Mouse (Mus musculus) hindbrain, embryonic 16.5 days (tissue): ENCODE data around the gene Dock1. TPM values are rescaled to one million over a fixed set of nuclear protein-coding genes. Genes with fewer than 3 reads are reported as not detected.
A peak's percentile ranks its signal among the peaks of the same experiment; 100 is the strongest.

Experiments
- ATAC-seq: fragments of 200-750 bp; cut with Nextera tagmentation; 2 replicates; pipeline ENCODE4 v1.8.0; 2017; ENCODE audit warnings: moderate TSS enrichment, moderate library complexity
- H3K27ac ChIP-seq: fragments of 300-500 bp; sonication (generic); 2 replicates; pipeline ENCODE4 v1.5.1; 2014; ENCODE audit warnings: low read depth, mild to moderate bottlenecking, control low read depth, low read length, moderate library complexity
- H3K27me3 ChIP-seq: fragments of 300-500 bp; sonication (generic); replicated peaks from 2 replicates; pipeline ENCODE4 v1.6.1; 2014; ENCODE audit warnings: low read length; ENCODE audit not compliant: control insufficient read depth, insufficient read depth
- H3K36me3 ChIP-seq: fragments of 300-500 bp; sonication (generic); 2 replicates; pipeline ENCODE4 v1.6.1; 2014; ENCODE audit warnings: mild to moderate bottlenecking, low read length, moderate library complexity, mixed read lengths; ENCODE audit not compliant: control insufficient read depth, insufficient read depth
- H3K4me1 ChIP-seq: fragments of 300-500 bp; sonication (generic); 2 replicates; pipeline ENCODE4 v1.6.1; 2014; ENCODE audit warnings: low read depth, low read length; ENCODE audit not compliant: control insufficient read depth, insufficient read depth
- H3K4me2 ChIP-seq: fragments of 300-500 bp; sonication (generic); 2 replicates; pipeline ENCODE4 v1.6.1; 2014; ENCODE audit warnings: mild to moderate bottlenecking, low read length, control low read depth, moderate library complexity
- H3K4me3 ChIP-seq: fragments of 300-500 bp; sonication (generic); 2 replicates; pipeline ENCODE4 v1.5.1; 2014; ENCODE audit warnings: mild to moderate bottlenecking, low read length, control low read depth, moderate library complexity
- H3K9ac ChIP-seq: fragments of 300-500 bp; sonication (generic); 2 replicates; pipeline ENCODE4 v1.6.1; 2014; ENCODE audit warnings: low read depth, mild to moderate bottlenecking, control low read depth, low read length, moderate library complexity
- H3K9me3 ChIP-seq: fragments of 300-500 bp; sonication (generic); 2 replicates; pipeline ENCODE4 v1.6.1; 2014; ENCODE audit warnings: mild to moderate bottlenecking, low read length, moderate library complexity; ENCODE audit not compliant: control insufficient read depth
- WGBS: fragments of 180-500 bp; shearing (Covaris S2); extraction: QIAGEN DNeasy Blood & Tissue Kit; methylation state at CpG from one replicate; pipeline ENCODE4 v1.1.7; 2014; 5-methylcytosine and 5-hydroxymethylcytosine counted together
- polyA plus RNA-seq: library from polyadenylated mRNA; unstranded; fragments of >200 nt; fragmentation: Nextera tagmentation; extraction: Ambion mirVana; gene quantifications from 2 replicates; pipeline ENCODE4 v1.2.1, GENCODE M21; 2015

Gene Dock1
- polyA plus RNA-seq, 1 experiment from 2014 or later: 8.9 TPM

DNA sequence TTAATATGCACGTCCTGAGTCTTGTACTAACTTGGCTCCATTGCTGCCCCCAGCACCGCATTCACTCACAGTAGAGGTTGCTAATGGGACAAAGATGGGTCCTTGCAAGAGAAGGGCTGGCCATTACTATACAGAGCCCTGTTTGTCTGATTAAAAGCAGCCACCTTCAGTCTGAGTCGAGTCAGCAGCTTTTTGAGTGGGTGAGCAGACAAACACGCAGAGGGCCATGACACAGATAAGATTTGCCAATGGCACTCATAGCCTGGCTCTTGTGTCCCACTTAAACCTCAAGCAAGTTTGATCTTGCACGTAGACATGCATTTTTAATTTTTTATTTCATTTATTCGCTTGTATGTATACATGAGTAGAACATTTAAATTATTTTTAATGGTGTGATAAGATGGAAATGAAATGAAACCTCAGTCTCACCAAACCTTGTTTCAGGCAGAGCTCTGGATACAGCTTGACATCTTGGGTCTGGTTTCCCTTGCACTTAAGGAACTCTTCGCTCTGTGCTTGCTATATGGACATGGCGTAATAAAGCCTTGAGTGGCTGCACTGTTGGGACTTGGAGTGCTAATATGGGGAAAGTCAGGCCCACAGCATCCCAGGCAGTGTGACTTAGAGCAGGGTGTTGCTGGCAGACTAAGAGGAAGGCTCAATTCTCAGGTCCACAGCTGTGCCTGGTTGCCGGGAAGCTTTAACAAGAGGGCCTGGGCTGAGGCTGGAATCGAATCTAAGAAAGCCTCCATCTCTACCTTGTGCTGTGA lies 455.0 kb downstream of the Dock1 start:
- Histone ChIP-seq H3K9me3 (no peaks in the 10 kb centered on the region), H3K4me2 (no peak overlapping the region), H3K27ac (no peak overlapping the region), H3K36me3 (no peaks in the 10 kb centered on the region), H3K27me3 (no peaks in the 10 kb centered on the region), H3K4me3 (no peak overlapping the region), H3K4me1 (no peaks in the 10 kb centered on the region), H3K9ac (no peak overlapping the region)
- WGBS: 93% methylated on average over 10 of the region's 10 CpGs
- ATAC-seq: no peak

DNA sequence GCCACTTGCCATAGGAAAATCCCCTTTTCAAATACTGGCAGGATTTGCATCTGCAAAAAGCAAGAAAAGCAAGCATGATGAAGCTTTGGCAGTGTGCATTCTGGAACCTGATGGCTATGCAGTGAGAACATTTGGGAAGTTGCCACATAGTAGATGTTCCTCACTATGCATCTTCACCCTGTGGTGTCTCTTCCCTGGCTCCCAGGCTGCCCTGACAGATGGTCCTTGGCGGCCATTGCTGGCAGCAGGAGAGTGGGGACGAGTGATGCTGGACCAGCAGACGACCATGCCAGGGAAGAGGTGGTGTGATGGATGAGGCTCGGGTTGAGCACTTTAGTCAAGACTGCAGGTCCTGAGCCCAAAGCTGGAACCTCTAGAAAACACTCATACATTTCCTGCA lies 462.0 kb downstream of the Dock1 start:
- no peak overlapping the region for H3K4me2 ChIP-seq
- H3K27ac ChIP-seq: no peak overlapping the region
- 75% methylated on average over 4 of the region's 4 CpGs for WGBS
- no peaks in the 10 kb centered on the region for H3K27me3 ChIP-seq
- H3K9me3 ChIP-seq: no peaks in the 10 kb centered on the region
- no peak overlapping the region for H3K4me3 ChIP-seq
- no peak overlapping the region for H3K9ac ChIP-seq
- H3K36me3 ChIP-seq: no peaks in the 10 kb centered on the region
- H3K4me1 ChIP-seq: no peaks in the 10 kb centered on the region
- ATAC-seq: no peak

GRCm38 (mm10) chr7:135134619-135135018 lies 464.2 kb downstream of the Dock1 start:
- no peak for ATAC-seq
- H3K4me3 ChIP-seq: no peak overlapping the region
- H3K36me3 ChIP-seq: no peaks in the 10 kb centered on the region
- no peaks in the 10 kb centered on the region for H3K27me3 ChIP-seq
- H3K9me3 ChIP-seq: no peaks in the 10 kb centered on the region
- H3K9ac ChIP-seq: no peak overlapping the region
- no peak overlapping the region for H3K4me2 ChIP-seq
- peaks cover 3% of the 10 kb centered on the region; the same call in 1 of the 2 replicates for H3K4me1 ChIP-seq
- WGBS: 41% methylated on average over 12 of the region's 12 CpGs
- no peak overlapping the region for H3K27ac ChIP-seq

GRCm38 (mm10) chr7:135139153-135139612 lies 468.7 kb downstream of the Dock1 start:
- WGBS: 11% methylated on average over 5 of the region's 5 CpGs
- H3K36me3 ChIP-seq: no peaks in the 10 kb centered on the region
- no peaks in the 10 kb centered on the region for H3K9me3 ChIP-seq
- H3K9ac ChIP-seq: no peak overlapping the region
- no peaks in the 10 kb centered on the region for H3K27me3 ChIP-seq
- peak; percentile 79 for ATAC-seq
- H3K4me1 ChIP-seq: peaks cover 3% of the 10 kb centered on the region; the same call in 1 of the 2 replicates
- no peak overlapping the region for H3K27ac ChIP-seq
- H3K4me3 ChIP-seq: no peak overlapping the region
- H3K4me2 ChIP-seq: no peak overlapping the region

- Histone ChIP-seq H3K4me3 (no peak overlapping the region), H3K27ac (no peak overlapping the region), H3K36me3 (no peaks in the 10 kb centered on the region; the same call in 1 of the 2 replicates), H3K4me2 (no peak overlapping the region), H3K27me3 (no peaks in the 10 kb centered on the region), H3K9me3 (no peaks in the 10 kb centered on the region), H3K9ac (no peak overlapping the region), H3K4me1 (no peaks in the 10 kb centered on the region)
- no peak for ATAC-seq
- WGBS: 85% methylated on average over 4 of the region's 4 CpGs
Observed at GRCm38 (mm10) chr7:135144731-135145130, 474.3 kb downstream of the Dock1 start.

DNA sequence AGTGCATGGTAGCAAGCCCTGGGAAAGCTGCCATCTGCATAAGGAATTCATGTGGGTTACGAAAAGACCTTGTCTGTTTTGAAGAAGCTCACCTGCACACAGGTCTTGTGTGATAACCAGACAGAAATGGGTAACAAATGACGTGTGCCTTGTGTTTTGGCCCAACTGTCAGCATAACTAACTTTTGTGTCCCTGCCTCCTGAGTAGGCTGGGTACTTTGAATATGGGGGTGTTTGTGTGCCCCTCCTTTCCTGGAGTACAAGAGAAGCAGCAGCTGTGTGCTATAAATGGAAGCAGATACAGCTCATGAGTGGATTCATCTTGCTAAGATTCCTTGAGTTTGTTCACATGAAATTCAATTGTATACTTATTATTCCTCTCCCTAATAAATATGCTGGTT lies 480.5 kb downstream of the Dock1 start:
- Histone ChIP-seq H3K27me3 (no peaks in the 10 kb centered on the region), H3K4me3 (no peak overlapping the region), H3K4me1 (no peaks in the 10 kb centered on the region), H3K36me3 (no peaks in the 10 kb centered on the region; the same call in 1 of the 2 replicates), H3K9me3 (no peaks in the 10 kb centered on the region), H3K27ac (no peak overlapping the region), H3K4me2 (no peak overlapping the region), H3K9ac (no peak overlapping the region)
- WGBS: 84% methylated on average over 2 of the region's 2 CpGs
- no peak for ATAC-seq

DNA sequence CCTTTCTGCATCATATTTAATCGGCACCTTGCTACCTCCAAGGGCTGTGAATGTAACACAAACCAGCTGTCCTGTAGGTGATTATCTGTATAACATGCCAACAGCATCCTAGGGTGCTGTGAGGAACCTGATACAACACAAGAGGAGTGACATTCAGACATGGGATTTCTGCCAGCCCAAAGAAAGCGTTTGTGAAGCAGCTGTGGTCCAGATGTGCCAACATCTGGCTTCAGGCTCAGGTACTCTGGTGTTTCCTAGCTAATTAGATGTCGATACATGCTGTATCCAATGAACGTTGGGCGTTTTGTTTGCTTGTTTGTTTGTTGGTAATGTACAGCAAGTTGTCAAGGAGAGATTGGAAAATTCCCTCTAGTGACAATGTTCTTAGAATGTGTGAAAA lies 487.1 kb downstream of the Dock1 start:
- no peak overlapping the region for H3K4me3 ChIP-seq
- no peaks in the 10 kb centered on the region for H3K9me3 ChIP-seq
- 83% methylated on average over 5 of the region's 5 CpGs for WGBS
- no peaks in the 10 kb centered on the region for H3K36me3 ChIP-seq
- no peak overlapping the region for H3K27ac ChIP-seq
- H3K4me2 ChIP-seq: no peak overlapping the region
- no peaks in the 10 kb centered on the region for H3K4me1 ChIP-seq
- H3K9ac ChIP-seq: no peak overlapping the region
- ATAC-seq: no peak
- no peaks in the 10 kb centered on the region for H3K27me3 ChIP-seq

GRCm38 (mm10) chr7:135158381-135158780 lies 487.9 kb downstream of the Dock1 start:
- H3K9me3 ChIP-seq: no peaks in the 10 kb centered on the region
- H3K9ac ChIP-seq: no peak overlapping the region
- no peak overlapping the region for H3K4me2 ChIP-seq
- H3K27ac ChIP-seq: no peak overlapping the region
- no peaks in the 10 kb centered on the region for H3K27me3 ChIP-seq
- H3K4me3 ChIP-seq: no peak overlapping the region
- H3K36me3 ChIP-seq: no peaks in the 10 kb centered on the region
- WGBS: 93% methylated on average over 10 of the region's 10 CpGs
- no peak for ATAC-seq
- no peaks in the 10 kb centered on the region for H3K4me1 ChIP-seq

DNA sequence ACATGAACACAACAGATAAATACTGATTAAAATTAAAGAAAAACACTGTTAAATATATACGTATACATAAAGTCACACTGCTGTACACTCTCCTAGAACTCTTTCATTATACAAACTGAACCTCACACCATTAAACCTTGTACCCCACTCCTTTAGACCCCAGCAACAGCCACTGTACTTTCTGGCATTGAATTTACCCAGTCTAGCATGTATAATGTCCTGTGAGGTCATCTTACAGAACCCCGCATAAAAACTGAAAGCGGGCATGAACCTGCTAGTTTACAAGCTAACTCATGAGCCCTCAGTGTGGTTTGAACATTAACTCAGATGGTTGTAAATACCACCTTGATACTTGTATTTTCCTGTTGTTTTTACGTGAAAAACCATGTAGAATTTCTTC lies 489.2 kb downstream of the Dock1 start:
- H3K9ac ChIP-seq: no peak overlapping the region
- 79% methylated on average over 4 of the region's 4 CpGs for WGBS
- no peaks in the 10 kb centered on the region for H3K9me3 ChIP-seq
- no peaks in the 10 kb centered on the region for H3K36me3 ChIP-seq
- H3K4me1 ChIP-seq: no peaks in the 10 kb centered on the region
- no peak overlapping the region for H3K4me2 ChIP-seq
- no peak overlapping the region for H3K4me3 ChIP-seq
- H3K27ac ChIP-seq: no peak overlapping the region
- H3K27me3 ChIP-seq: no peaks in the 10 kb centered on the region
- no peak for ATAC-seq
